Mouse (Mus musculus) ES-E14 (cell line): ENCODE data around the gene Per1.

ENCODE experiments used
- CHD2 ChIP-seq: IDR thresholded peaks from 2 replicates; pipeline ENCODE4 v1.6.1; 2014; ENCODE audit warnings: mild to moderate bottlenecking, low read depth, low read length, inconsistent platforms
- HCFC1 ChIP-seq: IDR thresholded peaks from 2 replicates; pipeline ENCODE4 v1.6.1; 2012; ENCODE audit warnings: low read length, inconsistent platforms, borderline replicate concordance; ENCODE audit not compliant: insufficient read depth
- MAFK ChIP-seq: IDR thresholded peaks from 2 replicates; pipeline ENCODE4 v1.6.1; 2014; ENCODE audit warnings: mild to moderate bottlenecking, low read depth, low read length, inconsistent platforms; ENCODE audit not compliant: insufficient read depth
- ZNF384 ChIP-seq: IDR thresholded peaks from 2 replicates; pipeline ENCODE4 v1.6.1; 2012; ENCODE audit warnings: low read depth, low read length, inconsistent platforms

GRCm38 (mm10) chr11:69074776-69075069, 20.3 kb upstream of the Per1 start:
- no peak for TF ChIP-seq ZNF384
- no peak for TF ChIP-seq MAFK
- no peak for TF ChIP-seq CHD2
- TF ChIP-seq HCFC1 = no peak
